Mouse (Mus musculus): ENCODE results near the gene Mtch1. TPM values are rescaled to one million over a fixed set of nuclear protein-coding genes. Genes with fewer than 3 reads are reported as not detected.
A peak's percentile ranks its signal among the peaks of the same experiment; 100 is the strongest.

The Mtch1 gene
- polyA plus RNA-seq, 2 experiments = 54.3 to 61.1 TPM

- ATAC-seq (ENCODE audit: insufficient read depth) = no peak
- TF ChIP-seq CTCF (IDR thresholded peaks at IDR 0.05; ENCODE audit: low read depth) (no peak), EP300 (IDR thresholded peaks at IDR 0.05; ENCODE audit: low read depth) (no peak)
- Histone ChIP-seq H3K36me3 (replicated peaks; ENCODE audit: control insufficient read depth, insufficient read depth, low read depth) (no peaks in the 10 kb centered on the region), H3K9ac (replicated peaks) (no peak overlapping the region), H3K27ac (no peak overlapping the region), H3K4me1 (replicated peaks; ENCODE audit: control insufficient read depth in 2 of 2, insufficient read depth in 2 of 2, low read length in 1 of 2) (0 out of 4 replicates have a peak, but pooled peaks cover 0 to 3% of the 10 kb centered on the region in 2 experiments), H3K9me3 (ENCODE audit: control insufficient read depth, low read length) (no peaks in the 10 kb centered on the region), H3K4me3 (ENCODE audit: insufficient read depth in 1 of 2, low read depth in 2 of 2, low read length in 2 of 2) (no peak overlapping the region), H3K27me3 (ENCODE audit: control insufficient read depth, insufficient read depth, low read length) (peaks cover 9% of the 10 kb centered on the region; the same call in 1 of the 2 replicates), H3K4me2 (ENCODE audit: low read depth) (peak overlapping the region; percentile 20)
- 35% methylated on average over 52 of the region's 52 CpGs for WGBS (ENCODE audit: insufficient replicate concordance)
- DNase-seq (ENCODE audit: low read depth in 3 of 3, low spot score in 3 of 3) = no peak
Measured at GRCm38 (mm10) chr17:29326531-29327529, 20.9 kb downstream of the Mtch1 start.

GRCm38 (mm10) chr17:29325831-29326230 is 21.9 kb downstream of the Mtch1 start:
- Histone ChIP-seq H3K36me3 (replicated peaks; ENCODE audit: control insufficient read depth, insufficient read depth, low read depth) (no peaks in the 10 kb centered on the region), H3K27me3 (ENCODE audit: control insufficient read depth, insufficient read depth, low read length) (peaks cover 14% of the 10 kb centered on the region), H3K4me3 (ENCODE audit: insufficient read depth in 1 of 2, low read depth in 2 of 2, low read length in 2 of 2) (no peak overlapping the region), H3K4me2 (ENCODE audit: low read depth) (no peak overlapping the region), H3K4me1 (replicated peaks; ENCODE audit: control insufficient read depth in 2 of 2, insufficient read depth in 2 of 2, low read length in 1 of 2) (0 out of 4 replicates have a peak, but pooled peaks cover 0 to 3% of the 10 kb centered on the region in 2 experiments), H3K9ac (replicated peaks) (no peak overlapping the region), H3K27ac (no peak overlapping the region), H3K9me3 (ENCODE audit: control insufficient read depth, low read length) (no peaks in the 10 kb centered on the region)
- WGBS (ENCODE audit: insufficient replicate concordance) = 69% methylated on average over 13 of the region's 13 CpGs
- no peak for DNase-seq (ENCODE audit: low read depth in 3 of 3, low spot score in 3 of 3)
- ATAC-seq (ENCODE audit: insufficient read depth) = no peak
- no peak for TF ChIP-seq EP300 (IDR thresholded peaks at IDR 0.05; ENCODE audit: low read depth)
- TF ChIP-seq CTCF (IDR thresholded peaks at IDR 0.05; ENCODE audit: low read depth) = no peak

- ATAC-seq (ENCODE audit: insufficient read depth) (no peak), DNase-seq (ENCODE audit: low read depth in 3 of 3, low spot score in 3 of 3) (no peak)
- H3K4me3 ChIP-seq (ENCODE audit: insufficient read depth in 1 of 2, low read depth in 2 of 2, low read length in 2 of 2) = no peak overlapping the region
- no peaks in the 10 kb centered on the region for H3K36me3 ChIP-seq (replicated peaks; ENCODE audit: control insufficient read depth, insufficient read depth, low read depth)
- no peak overlapping the region for H3K4me2 ChIP-seq (ENCODE audit: low read depth)
- H3K9ac ChIP-seq (replicated peaks) = no peak overlapping the region
- no peaks in the 10 kb centered on the region for H3K9me3 ChIP-seq (ENCODE audit: control insufficient read depth, low read length)
- no peak overlapping the region for H3K27ac ChIP-seq
- TF ChIP-seq CTCF (IDR thresholded peaks at IDR 0.05; ENCODE audit: low read depth) = no peak
- TF ChIP-seq EP300 (IDR thresholded peaks at IDR 0.05; ENCODE audit: low read depth) = no peak
- peaks cover 14% of the 10 kb centered on the region for H3K27me3 ChIP-seq (ENCODE audit: control insufficient read depth, insufficient read depth, low read length)
- H3K4me1 ChIP-seq (replicated peaks; ENCODE audit: control insufficient read depth in 2 of 2, insufficient read depth in 2 of 2, low read length in 1 of 2) = peaks cover 0 to 6% of the 10 kb centered on the region in 2 experiments; a peak in 2 of 4 replicates
- 21% methylated on average over 3 of the region's 3 CpGs for WGBS (ENCODE audit: insufficient replicate concordance)
Measured at GRCm38 (mm10) chr17:29323625-29324024, 24.1 kb downstream of the Mtch1 start.

- Histone ChIP-seq H3K36me3 (replicated peaks; ENCODE audit: control insufficient read depth, insufficient read depth, low read depth) (no peaks in the 10 kb centered on the region), H3K4me3 (ENCODE audit: insufficient read depth in 1 of 2, low read depth in 2 of 2, low read length in 2 of 2) (no peak overlapping the region), H3K27ac (no peak overlapping the region), H3K4me1 (replicated peaks; ENCODE audit: control insufficient read depth in 2 of 2, insufficient read depth in 2 of 2, low read length in 1 of 2) (peaks cover 0 to 6% of the 10 kb centered on the region in 2 experiments; a peak in 2 of 4 replicates), H3K9me3 (ENCODE audit: control insufficient read depth, low read length) (no peaks in the 10 kb centered on the region), H3K4me2 (ENCODE audit: low read depth) (0 out of 2 replicates have a peak overlapping the region, but pooled peaks have one; percentile 1), H3K27me3 (ENCODE audit: control insufficient read depth, insufficient read depth, low read length) (peaks cover 14% of the 10 kb centered on the region), H3K9ac (replicated peaks) (no peak overlapping the region)
- WGBS (ENCODE audit: insufficient replicate concordance) = 42% methylated on average over 18 of the region's 18 CpGs
- TF ChIP-seq CTCF (IDR thresholded peaks at IDR 0.05; ENCODE audit: low read depth) = no peak
- TF ChIP-seq EP300 (IDR thresholded peaks at IDR 0.05; ENCODE audit: low read depth) = no peak
- ATAC-seq (ENCODE audit: insufficient read depth) (no peak), DNase-seq (ENCODE audit: low read depth in 3 of 3, low spot score in 3 of 3) (no peak)
Measured at GRCm38 (mm10) chr17:29322603-29322962, 25.2 kb downstream of the Mtch1 start.

All from liver, embryonic 14.5 days (tissue).